Mouse (Mus musculus) lung, embryonic 16.5 days (tissue): Measurements from ENCODE around the gene Ncoa1. TPM values are rescaled to one million over a fixed set of nuclear protein-coding genes. Genes with fewer than 3 reads are reported as not detected.
"Not testable (repeated sequence)": the region's sequence is repeated elsewhere in the genome, so short reads cannot be mapped to it uniquely, and the experiment has no call there.

ENCODE experiments used
- ATAC-seq: fragments of 200-750 bp; cut with Nextera tagmentation; 2 replicates; pipeline ENCODE4 v1.8.0; 2017; ENCODE audit warnings: low read depth, mild to moderate bottlenecking, moderate library complexity
- H3K27ac ChIP-seq: fragments of 300-500 bp; sonication (generic); 2 replicates; pipeline ENCODE4 v1.5.1; 2014; ENCODE audit warnings: mild to moderate bottlenecking, control low read depth, low read length
- H3K27me3 ChIP-seq: fragments of 300-500 bp; sonication (generic); 2 replicates; pipeline ENCODE4 v1.6.1; 2014; ENCODE audit warnings: low read depth, low read length, mixed read lengths; ENCODE audit not compliant: control insufficient read depth, insufficient read depth
- H3K36me3 ChIP-seq: fragments of 300-500 bp; sonication (generic); 2 replicates; pipeline ENCODE4 v1.6.1; 2014; ENCODE audit warnings: low read length; ENCODE audit not compliant: control insufficient read depth, insufficient read depth
- H3K4me1 ChIP-seq: fragments of 300-500 bp; sonication (generic); replicated peaks from 2 replicates; pipeline ENCODE4 v1.6.1; 2014; ENCODE audit warnings: low read length, mixed read lengths; ENCODE audit not compliant: control insufficient read depth, insufficient read depth
- H3K4me2 ChIP-seq: fragments of 300-500 bp; sonication (generic); 2 replicates; pipeline ENCODE4 v1.6.1; 2014; ENCODE audit warnings: low read depth, low read length, control low read depth
- H3K4me3 ChIP-seq: fragments of 300-500 bp; sonication (generic); 2 replicates; pipeline ENCODE4 v1.5.1; 2014; ENCODE audit warnings: mild to moderate bottlenecking, low read length, control low read depth
- H3K9ac ChIP-seq: fragments of 300-500 bp; sonication (generic); 2 replicates; pipeline ENCODE4 v1.6.1; 2014; ENCODE audit warnings: low read length, control low read depth
- H3K9me3 ChIP-seq: fragments of 300-500 bp; sonication (generic); 2 replicates; pipeline ENCODE4 v1.6.1; 2016; ENCODE audit warnings: low read length; ENCODE audit not compliant: control insufficient read depth
- WGBS: fragments of 180-500 bp; shearing (Covaris S2); extraction: QIAGEN DNeasy Blood & Tissue Kit; methylation state at CpG from one replicate; pipeline ENCODE4 v1.1.7; 2014; 5-methylcytosine and 5-hydroxymethylcytosine counted together
- polyA plus RNA-seq: library from polyadenylated mRNA; unstranded; fragments of >200 nt; fragmentation: Nextera tagmentation; extraction: Ambion mirVana; gene quantifications from 2 replicates; pipeline ENCODE4 v1.2.1, GENCODE M21; 2015

The Ncoa1 gene
- polyA plus RNA-seq, 1 experiment from 2014 or later: 7.1 TPM

- no peaks in the 10 kb centered on the region for H3K9me3 ChIP-seq
- 67% methylated on average over 10 of the region's 10 CpGs for WGBS
- H3K4me2 ChIP-seq: no peak overlapping the region
- no peaks in the 10 kb centered on the region for H3K36me3 ChIP-seq
- H3K4me3 ChIP-seq: no peak overlapping the region
- no peak for ATAC-seq
- H3K27me3 ChIP-seq: no peaks in the 10 kb centered on the region
- no peaks in the 10 kb centered on the region for H3K4me1 ChIP-seq
- no peak overlapping the region for H3K27ac ChIP-seq
- no peak overlapping the region for H3K9ac ChIP-seq
Measured at GRCm38 (mm10) chr12:4454956-4455565, 21.9 kb downstream of the Ncoa1 start.

GRCm38 (mm10) chr12:4454248-4454647 is 22.7 kb downstream of the Ncoa1 start:
- H3K9me3 ChIP-seq: no peaks in the 10 kb centered on the region
- H3K36me3 ChIP-seq: no peaks in the 10 kb centered on the region
- no peak overlapping the region for H3K9ac ChIP-seq
- no peaks in the 10 kb centered on the region for H3K27me3 ChIP-seq
- no peak for ATAC-seq
- H3K4me1 ChIP-seq: no peaks in the 10 kb centered on the region
- H3K4me3 ChIP-seq: no peak overlapping the region
- WGBS: 80% methylated on average over 4 of the region's 4 CpGs
- H3K27ac ChIP-seq: no peak overlapping the region
- H3K4me2 ChIP-seq: no peak overlapping the region

- ATAC-seq: no peak
- Histone ChIP-seq H3K4me3 (no peak overlapping the region), H3K27me3 (no peaks in the 10 kb centered on the region), H3K27ac (no peak overlapping the region), H3K4me1 (no peaks in the 10 kb centered on the region), H3K36me3 (no peaks in the 10 kb centered on the region), H3K4me2 (no peak overlapping the region), H3K9ac (no peak overlapping the region), H3K9me3 (no peaks in the 10 kb centered on the region)
Measured at GRCm38 (mm10) chr12:4452233-4452632, 24.7 kb downstream of the Ncoa1 start.

DNA sequence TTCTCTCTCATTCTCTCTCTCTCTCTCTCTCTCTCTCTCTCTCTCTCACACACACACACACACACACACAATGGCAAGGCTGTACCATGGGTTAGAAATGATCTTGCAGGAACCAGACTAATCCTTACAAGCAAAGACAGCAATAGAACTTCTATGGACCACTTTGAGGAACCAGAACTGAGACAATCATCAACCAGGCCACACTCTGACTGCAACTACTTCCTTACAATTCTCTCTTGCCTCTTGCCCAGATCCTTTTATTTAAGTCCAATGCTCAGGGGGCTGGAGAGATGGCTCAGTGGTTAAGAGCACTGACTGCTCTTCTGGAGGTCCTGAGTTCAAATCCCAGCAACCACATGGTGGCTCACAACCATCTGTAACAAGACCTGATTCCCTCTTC is 26.5 kb downstream of the Ncoa1 start:
- H3K9ac ChIP-seq, H3K27ac ChIP-seq, ATAC-seq, H3K36me3 ChIP-seq, H3K4me1 ChIP-seq, H3K4me2 ChIP-seq, H3K4me3 ChIP-seq, H3K27me3 ChIP-seq, H3K9me3 ChIP-seq: not testable (repeated sequence)

- H3K4me2 ChIP-seq: no peak overlapping the region
- no peak overlapping the region for H3K4me3 ChIP-seq
- 71% methylated on average over 4 of the region's 4 CpGs for WGBS
- H3K9ac ChIP-seq: no peak overlapping the region
- ATAC-seq: no peak
- no peaks in the 10 kb centered on the region for H3K27me3 ChIP-seq
- H3K36me3 ChIP-seq: no peaks in the 10 kb centered on the region
- no peaks in the 10 kb centered on the region for H3K4me1 ChIP-seq
- H3K27ac ChIP-seq: no peak overlapping the region
- no peaks in the 10 kb centered on the region for H3K9me3 ChIP-seq
Measured at GRCm38 (mm10) chr12:4448076-4448589, 28.8 kb downstream of the Ncoa1 start.

DNA sequence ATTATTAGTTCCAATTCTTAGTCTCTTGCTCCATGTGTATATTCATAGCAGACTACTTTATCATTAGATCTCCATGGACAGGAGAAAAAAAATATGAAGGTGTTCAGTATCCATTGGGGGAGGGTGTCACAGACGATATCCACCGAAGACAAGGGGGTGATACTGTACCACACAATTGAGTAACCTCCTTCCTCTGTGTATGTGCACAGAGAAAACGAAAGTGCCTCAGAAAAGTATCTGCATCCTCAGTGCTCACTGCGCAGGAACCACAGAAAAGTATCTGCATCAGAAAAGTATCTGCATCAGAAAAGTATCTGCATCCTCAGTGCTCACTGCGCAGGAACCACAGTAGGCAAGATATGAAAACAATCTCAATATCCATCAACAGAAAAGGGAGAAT is 32.0 kb downstream of the Ncoa1 start:
- ATAC-seq: no peak
- H3K9ac ChIP-seq: no peak overlapping the region
- H3K4me1 ChIP-seq: no peaks in the 10 kb centered on the region
- no peak overlapping the region for H3K27ac ChIP-seq
- no peak overlapping the region for H3K4me3 ChIP-seq
- no peaks in the 10 kb centered on the region for H3K9me3 ChIP-seq
- H3K4me2 ChIP-seq: no peak overlapping the region
- H3K36me3 ChIP-seq: no peaks in the 10 kb centered on the region
- H3K27me3 ChIP-seq: no peaks in the 10 kb centered on the region
- WGBS: 84% methylated on average over 5 of the region's 5 CpGs

GRCm38 (mm10) chr12:4441451-4441850 is 35.5 kb downstream of the Ncoa1 start:
- H3K4me2 ChIP-seq: no peak overlapping the region
- WGBS: 61% methylated on average over 3 of the region's 3 CpGs
- H3K9me3 ChIP-seq: no peaks in the 10 kb centered on the region
- no peak overlapping the region for H3K27ac ChIP-seq
- H3K9ac ChIP-seq: no peak overlapping the region
- no peaks in the 10 kb centered on the region for H3K4me1 ChIP-seq
- no peaks in the 10 kb centered on the region for H3K27me3 ChIP-seq
- no peak overlapping the region for H3K4me3 ChIP-seq
- no peak for ATAC-seq
- H3K36me3 ChIP-seq: no peaks in the 10 kb centered on the region

GRCm38 (mm10) chr12:4436198-4436597 is 40.8 kb downstream of the Ncoa1 start:
- whole genome bisulfite sequencing: 77% methylated on average over 5 of the region's 5 CpGs
- ATAC-seq: no peak
- H3K4me1 ChIP-seq: no peaks in the 10 kb centered on the region
- no peaks in the 10 kb centered on the region for H3K9me3 ChIP-seq
- H3K9ac ChIP-seq: no peak overlapping the region
- no peak overlapping the region for H3K27ac ChIP-seq
- no peaks in the 10 kb centered on the region for H3K27me3 ChIP-seq
- no peak overlapping the region for H3K4me3 ChIP-seq
- H3K4me2 ChIP-seq: no peak overlapping the region
- H3K36me3 ChIP-seq: no peaks in the 10 kb centered on the region

- 74% methylated on average over 2 of the region's 2 CpGs for WGBS
- Histone ChIP-seq H3K27me3 (no peaks in the 10 kb centered on the region), H3K36me3 (no peaks in the 10 kb centered on the region), H3K4me2 (no peak overlapping the region), H3K9ac (no peak overlapping the region), H3K4me1 (no peaks in the 10 kb centered on the region), H3K9me3 (no peaks in the 10 kb centered on the region), H3K27ac (no peak overlapping the region), H3K4me3 (no peak overlapping the region)
- no peak for ATAC-seq
Measured at GRCm38 (mm10) chr12:4433549-4433948, 43.4 kb downstream of the Ncoa1 start.

- no peaks in the 10 kb centered on the region for H3K4me1 ChIP-seq
- no peak for ATAC-seq
- H3K27me3 ChIP-seq: no peaks in the 10 kb centered on the region
- no peak overlapping the region for H3K4me2 ChIP-seq
- H3K4me3 ChIP-seq: no peak overlapping the region
- 83% methylated on average over 5 of the region's 5 CpGs for WGBS
- H3K27ac ChIP-seq: no peak overlapping the region
- no peaks in the 10 kb centered on the region for H3K9me3 ChIP-seq
- no peak overlapping the region for H3K9ac ChIP-seq
- no peaks in the 10 kb centered on the region for H3K36me3 ChIP-seq
Measured at GRCm38 (mm10) chr12:4431978-4432377, 45.0 kb downstream of the Ncoa1 start.
